Mouse (Mus musculus) neutrophil, adult 59 days (primary cell): Measurements from ENCODE around the gene Arf3. TPM values are rescaled to one million over a fixed set of nuclear protein-coding genes. Genes with fewer than 3 reads are reported as not detected.

Source experiments
- total RNA-seq, 2 experiments: library from RNA; stranded (reverse); gene quantifications; 1 replicate in 1 of 2; 2 replicates in 1 of 2; pipeline ENCODE4 v1.2.4; 2023

Arf3 gene
- total RNA-seq, result 10 to 100 TPM; 74.4 to 80.4 TPM

GRCm38 (mm10) chr15:98762670-98763529, at the start of gene Arf3:
Gene Arf3 (minus strand): TSS chr15:98763214.

GRCm38 (mm10) chr15:98809390-98809789, 46.4 kb upstream of the Arf3 start, which contains the start of gene Ddn:
Gene Ddn (minus strand): TSS chr15:98809490.

GRCm38 (mm10) chr15:98789661-98790535, 26.9 kb upstream of the Arf3 start, which contains the start of gene Wnt1:
Gene Wnt1 (plus strand): TSS chr15:98789857.

GRCm38 (mm10) chr15:98777762-98778161, 14.7 kb upstream of the Arf3 start, which contains the start of gene Wnt10b:
Gene Wnt10b (minus strand): TSS chr15:98778150.

GRCm38 (mm10) chr15:98727443-98728321, 35.3 kb downstream of the Arf3 start, which contains the start of gene Fkbp11:
Gene Fkbp11 (minus strand): TSS chr15:98728198.

GRCm38 (mm10) chr15:98707766-98708372, 55.1 kb downstream of the Arf3 start, which contains the start of gene Ccdc65:
Gene Ccdc65 (plus strand): TSS chr15:98708207.

Other genes with a start within 250 kb of the Arf3 start
- gene Kansl2, start 228.9 kb downstream of the Arf3 start, total RNA-seq, result 10 to 100 TPM; 23.4 to 27.4 TPM
- 10 to 100 TPM; 74.8 to 80.2 TPM for gene Ccnt1, start 192.3 kb downstream of the Arf3 start, total RNA-seq
- not detected for gene 4930415O20Rik, start 192.2 kb downstream of the Arf3 start, total RNA-seq
- 1 to 10 TPM; 2.9 to 4.5 TPM for gene Adcy6, start 153.1 kb downstream of the Arf3 start, total RNA-seq
- gene Cacnb3, start 132.4 kb downstream of the Arf3 start, total RNA-seq, result under 1 TPM in 1 of 2 experiments, not detected in 1; 0.29 TPM
- 10 to 100 TPM; 60.6 to 65.7 TPM for gene Ddx23, start 100.3 kb downstream of the Arf3 start, total RNA-seq
- 10 to 100 TPM; 10.4 to 15.7 TPM for gene Rnd1, start 85.8 kb downstream of the Arf3 start, total RNA-seq
- not detected for gene Ccdc65, start 55.0 kb downstream of the Arf3 start, total RNA-seq
- gene Fkbp11, start 35.0 kb downstream of the Arf3 start, total RNA-seq, result 1 to 10 TPM; 2.9 to 5.6 TPM
- gene Wnt10b, start 14.9 kb upstream of the Arf3 start, total RNA-seq, result under 1 TPM in 1 of 2 experiments, not detected in 1; 0.31 TPM
- gene Wnt1, start 26.6 kb upstream of the Arf3 start, total RNA-seq, result not detected
- not detected for gene Ddn, start 46.3 kb upstream of the Arf3 start, total RNA-seq
- 100 to 1,000 TPM; 114 to 118 TPM for gene Prkag1, start 68.3 kb upstream of the Arf3 start, total RNA-seq
- 100 to 1,000 TPM; 126 to 127 TPM for gene Kmt2d, start 108.0 kb upstream of the Arf3 start, total RNA-seq
- gene Rhebl1, start 131.3 kb upstream of the Arf3 start, total RNA-seq, result 1 to 10 TPM; 2.6 to 4.1 TPM
- not detected for gene Dhh, start 135.3 kb upstream of the Arf3 start, total RNA-seq
- 10 to 100 TPM; 89.1 to 93.1 TPM for gene Lmbr1l, start 155.0 kb upstream of the Arf3 start, total RNA-seq
- gene Tuba1b, start 171.4 kb upstream of the Arf3 start, total RNA-seq, result 100 to 1,000 TPM; 328 to 352 TPM
- not detected for gene Gm49450, start 190.3 kb upstream of the Arf3 start, total RNA-seq
- gene Tuba1a, start 190.5 kb upstream of the Arf3 start, total RNA-seq, result 100 to 1,000 TPM; 100 to 111 TPM